Mouse (Mus musculus) adrenal gland, postnatal 14 days (tissue): ENCODE measurements at regions not wholly inside any gene's neighbourhood (a gene's known extent, or its start where the extent isn't known, plus 50 kb on each side); places are given as distances from the start of the nearest gene placed in this dataset.

Source experiments
- DNase-seq: peaks from one replicate; pipeline ENCODE4 v3.0.0; 2021; ENCODE audit warnings: mixed read lengths

DNA sequence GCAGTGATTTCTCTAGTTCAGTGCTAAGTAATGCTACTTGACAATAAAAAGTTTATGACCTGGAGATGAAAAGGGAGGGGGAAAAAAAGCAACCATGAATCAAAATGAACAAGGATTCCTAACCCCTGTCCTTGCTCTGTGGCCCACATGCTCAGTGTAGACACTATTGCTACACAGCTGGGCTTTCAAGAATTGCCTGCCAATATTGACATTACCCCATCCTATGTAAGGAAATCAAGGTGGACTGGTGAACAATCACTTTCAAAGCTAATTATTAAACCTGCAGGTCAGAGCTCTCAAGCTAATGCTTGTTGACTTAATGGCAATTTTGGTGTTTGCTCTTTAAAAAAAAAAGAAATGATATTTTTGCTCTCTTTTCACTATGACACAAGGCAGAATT, 491.8 kb downstream of the Bcl11a start:
- DNase-seq = no peak

GRCm38 (mm10) chr11:24613529-24613928, 535.7 kb downstream of the Bcl11a start:
- no peak for DNase-seq

DNA sequence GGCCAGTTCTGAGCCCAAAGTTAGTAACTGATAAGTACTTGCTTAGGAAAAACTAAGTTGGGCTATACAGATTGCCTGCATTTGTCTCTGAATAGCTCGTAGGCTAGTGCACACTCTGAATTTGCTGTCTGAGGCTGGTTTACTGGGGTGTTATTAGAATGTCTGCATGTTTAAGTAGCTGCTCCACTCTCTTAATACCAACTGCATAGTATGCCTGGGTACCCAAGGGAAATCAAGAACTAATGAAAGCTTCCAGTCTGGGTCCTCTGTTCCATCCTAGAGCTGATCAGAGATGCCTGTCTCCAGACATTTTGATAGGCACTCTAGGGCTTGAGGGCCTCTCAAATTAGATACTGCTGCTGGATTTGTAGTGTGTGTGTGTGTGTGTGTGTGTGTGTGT, 537.6 kb downstream of the Bcl11a start:
- no peak for DNase-seq

- no peak for DNase-seq
These were observed 540.7 kb downstream of the Bcl11a start for GRCm38 (mm10) chr11:24618586-24618985.

GRCm38 (mm10) chr11:24619021-24619420, 541.2 kb downstream of the Bcl11a start:
- DNase-seq = no peak

- no peak for DNase-seq
These were observed 550.8 kb downstream of the Bcl11a start for GRCm38 (mm10) chr11:24628619-24629018.

GRCm38 (mm10) chr11:24629431-24629830, 551.6 kb downstream of the Bcl11a start:
- no peak for DNase-seq

DNA sequence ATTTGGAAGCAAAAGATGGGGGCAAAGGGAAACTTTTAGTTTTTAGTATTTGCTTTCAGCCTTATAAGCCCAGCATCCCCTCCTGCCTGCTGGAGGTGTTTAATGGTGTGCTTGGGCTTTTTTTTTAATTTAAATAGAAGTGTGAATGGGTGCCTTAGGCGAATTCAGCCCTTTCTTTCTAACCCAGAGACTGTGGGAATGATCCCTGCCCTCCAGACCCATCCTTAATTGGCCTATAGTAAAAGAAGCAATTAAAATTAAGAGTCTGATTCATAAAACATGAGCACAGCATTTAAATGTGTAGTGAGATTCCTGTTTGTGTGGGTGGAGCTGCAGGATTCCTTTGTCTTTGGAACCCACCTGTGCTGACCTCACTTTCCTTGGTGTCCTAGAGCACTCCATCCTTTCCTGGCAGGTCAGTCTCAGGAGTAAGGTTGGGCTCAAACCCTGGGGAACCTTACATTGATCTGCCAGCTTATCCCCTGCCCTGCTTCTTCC, 552.6 kb downstream of the Bcl11a start:
- DNase-seq = no peak

- no peak for DNase-seq
These were observed 553.8 kb downstream of the Bcl11a start for GRCm38 (mm10) chr11:24631651-24632050.

GRCm38 (mm10) chr11:24636716-24637115, 558.9 kb downstream of the Bcl11a start:
- DNase-seq = no peak

- no peak for DNase-seq
These were observed 565.7 kb downstream of the Bcl11a start for GRCm38 (mm10) chr11:24643439-24644109.

GRCm38 (mm10) chr11:24652852-24653251, 575.0 kb downstream of the Bcl11a start:
- no peak for DNase-seq

- no peak for DNase-seq
These were observed 586.2 kb downstream of the Bcl11a start for GRCm38 (mm10) chr11:24664082-24664481.

GRCm38 (mm10) chr11:24665310-24665709, 587.5 kb downstream of the Bcl11a start:
- DNase-seq = no peak

GRCm38 (mm10) chr11:24671662-24672061, 593.8 kb downstream of the Bcl11a start:
- DNase-seq = no peak

- peak; percentile 20 for DNase-seq
These were observed 595.7 kb downstream of the Bcl11a start for GRCm38 (mm10) chr11:24673248-24674207.

DNA sequence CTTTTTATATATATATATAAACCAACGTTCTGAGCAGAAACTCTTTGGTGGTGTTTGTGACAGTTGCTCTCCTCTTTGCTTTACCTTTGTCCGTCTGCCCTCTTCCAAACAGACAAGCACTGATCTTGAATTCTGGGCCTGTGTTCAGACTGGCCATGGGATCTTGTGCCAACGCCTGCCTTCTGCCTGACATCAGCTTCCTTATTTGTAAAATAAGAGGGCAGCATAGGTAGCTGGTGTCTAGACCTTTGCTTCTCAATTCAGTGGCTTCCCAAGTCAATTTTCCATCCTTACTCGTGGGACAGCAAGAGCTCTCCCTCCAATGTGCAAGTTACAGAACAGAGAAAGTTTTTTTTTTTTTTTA, 596.3 kb downstream of the Bcl11a start:
- no peak for DNase-seq

- DNase-seq = no peak
These were observed 599.2 kb downstream of the Bcl11a start for GRCm38 (mm10) chr11:24677016-24677415.

- no peak for DNase-seq
These were observed 601.7 kb downstream of the Bcl11a start for GRCm38 (mm10) chr11:24679581-24679980.

GRCm38 (mm10) chr11:24682423-24682822, 604.6 kb downstream of the Bcl11a start:
- DNase-seq = no peak

GRCm38 (mm10) chr11:24685545-24686467, 608.0 kb downstream of the Bcl11a start:
- no peak for DNase-seq

DNA sequence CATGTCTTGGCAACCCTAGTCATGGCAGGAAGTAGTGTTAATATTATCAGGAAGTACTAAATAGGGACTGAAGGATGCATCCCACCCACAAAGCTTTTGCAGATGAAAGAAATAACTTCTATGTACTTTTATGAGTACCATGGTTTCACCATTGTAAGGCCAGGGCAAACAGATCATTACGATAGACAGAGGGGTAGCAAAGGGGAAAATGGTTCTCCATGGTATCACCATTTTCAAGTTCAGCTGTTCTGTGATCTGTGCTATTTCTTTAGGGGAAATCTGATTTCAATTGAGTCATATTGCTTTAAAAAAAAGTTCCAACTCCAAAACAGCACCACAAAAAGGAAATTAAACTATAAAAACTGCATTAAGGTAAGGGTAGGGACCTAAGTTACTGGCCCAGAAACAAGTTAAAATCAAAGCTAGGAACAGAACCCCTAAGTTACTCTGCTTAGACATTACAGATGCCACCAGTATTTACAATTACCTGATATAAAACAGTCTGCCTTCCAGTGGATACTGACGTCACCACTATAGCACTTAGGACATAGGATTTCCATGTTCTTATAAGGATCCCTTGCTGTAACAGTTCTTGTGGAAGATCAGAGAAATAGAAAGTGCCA, 610.4 kb downstream of the Bcl11a start:
- no peak for DNase-seq
